Mouse (Mus musculus): Measurements from ENCODE around the gene Gng2. TPM values are rescaled to one million over a fixed set of nuclear protein-coding genes. Genes with fewer than 3 reads are reported as not detected.
A peak's percentile ranks its signal among the peaks of the same experiment; 100 is the strongest.

The Gng2 gene
- polyA plus RNA-seq, 1 experiment from 2014 or later, result 32.7 TPM

- WGBS, result 24% methylated on average over 15 of the region's 15 CpGs
- Histone ChIP-seq H3K27ac (ENCODE audit: low read depth, low read length) (no peak overlapping the region), H3K4me1 (replicated peaks; ENCODE audit: control insufficient read depth, insufficient read depth, low read length) (no peaks in the 10 kb centered on the region), H3K9ac (ENCODE audit: low read depth, low read length) (no peak overlapping the region), H3K4me2 (peak overlapping the region; percentile 52), H3K36me3 (ENCODE audit: control insufficient read depth, insufficient read depth, low read length) (no peaks in the 10 kb centered on the region), H3K9me3 (ENCODE audit: control insufficient read depth, low read length) (no peaks in the 10 kb centered on the region), H3K4me3 (ENCODE audit: low read depth, low read length) (0 out of 2 replicates have a peak overlapping the region, but pooled peaks have one; percentile 29), H3K27me3 (replicated peaks; ENCODE audit: control insufficient read depth, insufficient read depth, low read length) (no peaks in the 10 kb centered on the region)
- ATAC-seq (replicated peaks; ENCODE audit: low FRiP score) (no peak), DNase-seq (ENCODE audit: low spot score) (peak; percentile 68)
These were observed 137.7 kb downstream of the Gng2 start for GRCm38 (mm10) chr14:19839600-19840332.

GRCm38 (mm10) chr14:19836289-19836688 is 141.1 kb downstream of the Gng2 start:
- no peaks in the 10 kb centered on the region for H3K4me1 ChIP-seq (replicated peaks; ENCODE audit: control insufficient read depth, insufficient read depth, low read length)
- H3K4me3 ChIP-seq (ENCODE audit: low read depth, low read length), result no peak overlapping the region
- 65% methylated on average over 3 of the region's 3 CpGs for WGBS
- H3K9me3 ChIP-seq (ENCODE audit: control insufficient read depth, low read length), result no peaks in the 10 kb centered on the region
- no peak overlapping the region for H3K4me2 ChIP-seq
- DNase-seq (ENCODE audit: low spot score) (no peak), ATAC-seq (replicated peaks; ENCODE audit: low FRiP score) (no peak)
- H3K27ac ChIP-seq (ENCODE audit: low read depth, low read length), result no peak overlapping the region
- H3K36me3 ChIP-seq (ENCODE audit: control insufficient read depth, insufficient read depth, low read length), result no peaks in the 10 kb centered on the region
- H3K9ac ChIP-seq (ENCODE audit: low read depth, low read length), result no peak overlapping the region
- H3K27me3 ChIP-seq (replicated peaks; ENCODE audit: control insufficient read depth, insufficient read depth, low read length), result no peaks in the 10 kb centered on the region

- Histone ChIP-seq H3K9me3 (ENCODE audit: control insufficient read depth, low read length) (no peaks in the 10 kb centered on the region), H3K27ac (ENCODE audit: low read depth, low read length) (no peak overlapping the region), H3K36me3 (ENCODE audit: control insufficient read depth, insufficient read depth, low read length) (peaks cover 7% of the 10 kb centered on the region), H3K4me1 (replicated peaks; ENCODE audit: control insufficient read depth, insufficient read depth, low read length) (peaks cover 5% of the 10 kb centered on the region; the same call in 1 of the 2 replicates), H3K27me3 (replicated peaks; ENCODE audit: control insufficient read depth, insufficient read depth, low read length) (no peaks in the 10 kb centered on the region), H3K4me2 (no peak overlapping the region), H3K4me3 (ENCODE audit: low read depth, low read length) (no peak overlapping the region), H3K9ac (ENCODE audit: low read depth, low read length) (no peak overlapping the region)
- DNase-seq (ENCODE audit: low spot score), result no peak
- ATAC-seq (replicated peaks; ENCODE audit: low FRiP score), result no peak
- 81% methylated on average over 11 of the region's 11 CpGs for WGBS
These were observed 151.9 kb downstream of the Gng2 start for GRCm38 (mm10) chr14:19825481-19825880.

GRCm38 (mm10) chr14:19823321-19824142 is 153.9 kb downstream of the Gng2 start, which contains the start of gene Rtraf:
Rtraf (minus strand) TSS chr14:19823824.
- peak; percentile 98 for ATAC-seq (replicated peaks; ENCODE audit: low FRiP score)
- Histone ChIP-seq H3K27me3 (replicated peaks; ENCODE audit: control insufficient read depth, insufficient read depth, low read length) (no peaks in the 10 kb centered on the region), H3K4me2 (peak within 1 kb of the TSS; percentile 84), H3K9me3 (ENCODE audit: control insufficient read depth, low read length) (no peaks in the 10 kb centered on the region), H3K9ac (ENCODE audit: low read depth, low read length) (peak within 1 kb of the TSS; percentile 83), H3K4me3 (ENCODE audit: low read depth, low read length) (peak within 1 kb of the TSS; percentile 76), H3K36me3 (ENCODE audit: control insufficient read depth, insufficient read depth, low read length) (peaks cover 11% of the 10 kb centered on the region), H3K27ac (ENCODE audit: low read depth, low read length) (no peak within 1 kb of the TSS; the same call in 1 of the 2 replicates), H3K4me1 (replicated peaks; ENCODE audit: control insufficient read depth, insufficient read depth, low read length) (peaks cover 9% of the 10 kb centered on the region)
- WGBS, result under 1% methylated on average over 80 of the region's 80 CpGs
- DNase-seq (ENCODE audit: low spot score), result peak; percentile 87

Other genes starting within 250 kb of the Gng2 start
- gene Nid2, start 226.4 kb downstream of the Gng2 start, polyA plus RNA-seq (2014; fragmentation: Nextera tagmentation; extraction: Ambion mirVana), result 44.1 and 45.2 TPM in 2 replicates
- gene Rtraf, start 153.8 kb downstream of the Gng2 start, polyA plus RNA-seq (2014; fragmentation: Nextera tagmentation; extraction: Ambion mirVana), result 168 and 183 TPM in 2 replicates
- 7.7 TPM in 2 replicates for gene Saysd1, start 160.9 kb upstream of the Gng2 start, polyA plus RNA-seq (2014; fragmentation: Nextera tagmentation; extraction: Ambion mirVana)
- 9.6 and 10.1 TPM in 2 replicates for gene Kcnk5, start 204.2 kb upstream of the Gng2 start, polyA plus RNA-seq (2014; fragmentation: Nextera tagmentation; extraction: Ambion mirVana)